Mouse (Mus musculus): ENCODE measurements around the gene Rnaseh2a. TPM values are rescaled to one million over a fixed set of nuclear protein-coding genes. Genes with fewer than 3 reads are reported as not detected.
A peak's percentile ranks its signal among the peaks of the same experiment; 100 is the strongest.

The Rnaseh2a gene
- polyA plus RNA-seq, 1 experiment from 2014 or later: 95.9 TPM

DNA sequence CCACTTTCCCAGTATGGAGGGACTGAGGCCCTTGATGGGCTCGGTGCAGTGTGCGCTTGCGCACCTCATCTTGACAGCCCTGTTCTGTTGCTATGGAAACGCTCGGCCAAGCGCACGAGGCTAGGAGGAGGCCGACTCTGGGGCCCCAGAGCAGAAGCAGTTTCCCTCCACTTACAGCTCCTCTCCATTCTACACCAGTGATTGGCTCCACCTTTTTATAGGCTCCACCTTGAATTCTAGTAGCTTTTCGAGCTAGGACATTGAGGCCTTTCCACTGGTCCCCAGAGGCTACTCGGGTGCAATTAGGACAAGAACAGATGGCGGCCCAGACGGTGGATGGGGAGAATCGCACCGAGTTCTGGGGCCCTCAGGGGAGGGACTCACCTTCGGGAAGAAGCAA, 34.7 kb downstream of the Rnaseh2a start:
- Histone ChIP-seq H3K27me3 (ENCODE audit: control insufficient read depth, insufficient read depth, low read length) (peaks cover 77% of the 10 kb centered on the region), H3K9me3 (replicated peaks; ENCODE audit: control insufficient read depth, low read length) (no peaks in the 10 kb centered on the region), H3K36me3 (ENCODE audit: control insufficient read depth, insufficient read depth, low read length) (no peaks in the 10 kb centered on the region), H3K4me3 (ENCODE audit: low read depth, low read length) (no peak overlapping the region), H3K9ac (ENCODE audit: low read depth, low read length) (no peak overlapping the region), H3K27ac (ENCODE audit: low read depth, low read length) (no peak overlapping the region), H3K4me2 (no peak overlapping the region), H3K4me1 (ENCODE audit: control insufficient read depth, insufficient read depth, low read length) (peaks cover 18% of the 10 kb centered on the region)
- WGBS (ENCODE audit: insufficient replicate concordance): 4% methylated on average over 15 of the region's 15 CpGs
- ATAC-seq (replicated peaks; ENCODE audit: insufficient number of reproducible peaks, low FRiP score, low TSS enrichment): no peak

DNA sequence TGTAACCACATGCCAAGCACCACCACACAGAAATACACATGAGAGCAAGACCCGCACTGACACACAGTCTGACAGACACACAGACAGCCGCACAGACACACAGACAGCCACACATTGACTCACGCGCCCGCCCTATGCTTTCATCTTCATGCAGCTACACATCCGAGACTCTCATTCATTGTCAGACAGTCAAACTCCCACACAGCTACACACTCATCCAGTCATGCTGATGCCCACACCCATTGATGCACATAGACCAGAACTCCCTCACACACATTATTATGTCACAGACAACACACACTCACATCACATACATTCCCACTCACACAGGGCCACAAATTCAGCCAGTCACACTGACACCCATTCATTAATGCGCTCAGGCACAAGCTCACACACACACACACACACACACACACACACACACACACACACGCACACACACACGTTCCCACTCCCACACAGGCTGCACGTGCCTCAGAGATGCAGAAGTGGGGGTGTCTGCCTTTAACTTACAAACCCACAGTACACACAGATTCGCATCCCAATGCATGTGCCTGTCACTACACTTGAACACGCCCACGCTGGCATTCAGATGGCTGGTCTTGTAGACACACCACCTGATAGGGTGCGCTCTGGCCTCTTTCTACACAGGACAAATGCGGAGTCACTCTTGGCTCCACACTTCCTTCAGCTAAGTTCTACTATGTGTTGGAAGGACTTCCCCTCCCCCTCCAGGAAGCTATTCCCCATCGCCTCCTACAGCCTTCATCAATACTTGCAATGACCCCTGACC, 35.6 kb downstream of the Rnaseh2a start:
- Histone ChIP-seq H3K9me3 (replicated peaks; ENCODE audit: control insufficient read depth, low read length) (no peaks in the 10 kb centered on the region), H3K27ac (ENCODE audit: low read depth, low read length) (no peak overlapping the region), H3K4me2 (no peak overlapping the region), H3K9ac (ENCODE audit: low read depth, low read length) (no peak overlapping the region), H3K4me3 (ENCODE audit: low read depth, low read length) (no peak overlapping the region), H3K27me3 (ENCODE audit: control insufficient read depth, insufficient read depth, low read length) (peaks cover 85% of the 10 kb centered on the region), H3K36me3 (ENCODE audit: control insufficient read depth, insufficient read depth, low read length) (no peaks in the 10 kb centered on the region), H3K4me1 (ENCODE audit: control insufficient read depth, insufficient read depth, low read length) (peaks cover 21% of the 10 kb centered on the region)
- no peak for ATAC-seq (replicated peaks; ENCODE audit: insufficient number of reproducible peaks, low FRiP score, low TSS enrichment)
- 76% methylated on average over 16 of the region's 16 CpGs for WGBS (ENCODE audit: insufficient replicate concordance)

DNA sequence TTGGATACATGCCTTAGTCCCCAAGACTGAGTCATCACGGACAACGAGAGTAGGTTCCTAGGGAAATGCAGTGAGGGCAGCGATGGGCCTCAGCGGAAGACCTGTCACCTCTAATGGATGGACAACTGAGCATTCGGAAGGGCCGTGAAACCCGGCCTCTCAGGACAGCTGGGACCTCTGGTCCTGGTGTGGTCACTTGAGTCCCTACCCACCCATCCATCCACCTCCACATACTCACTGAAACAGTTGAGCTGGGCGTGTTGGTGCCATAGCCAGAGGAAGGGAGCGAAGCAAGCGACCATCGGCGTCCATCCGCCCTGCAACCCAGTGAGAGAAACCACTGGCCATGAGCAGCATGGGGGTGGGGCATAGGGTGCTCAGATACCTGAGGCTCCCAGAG, 39.0 kb downstream of the Rnaseh2a start:
- Histone ChIP-seq H3K27ac (ENCODE audit: low read depth, low read length) (no peak overlapping the region), H3K9me3 (replicated peaks; ENCODE audit: control insufficient read depth, low read length) (no peaks in the 10 kb centered on the region), H3K27me3 (ENCODE audit: control insufficient read depth, insufficient read depth, low read length) (peaks cover 64% of the 10 kb centered on the region), H3K4me2 (no peak overlapping the region), H3K4me1 (ENCODE audit: control insufficient read depth, insufficient read depth, low read length) (peaks cover 12% of the 10 kb centered on the region), H3K9ac (ENCODE audit: low read depth, low read length) (no peak overlapping the region), H3K36me3 (ENCODE audit: control insufficient read depth, insufficient read depth, low read length) (no peaks in the 10 kb centered on the region), H3K4me3 (ENCODE audit: low read depth, low read length) (no peak overlapping the region)
- no peak for ATAC-seq (replicated peaks; ENCODE audit: insufficient number of reproducible peaks, low FRiP score, low TSS enrichment)
- WGBS (ENCODE audit: insufficient replicate concordance): 76% methylated on average over 13 of the region's 13 CpGs

DNA sequence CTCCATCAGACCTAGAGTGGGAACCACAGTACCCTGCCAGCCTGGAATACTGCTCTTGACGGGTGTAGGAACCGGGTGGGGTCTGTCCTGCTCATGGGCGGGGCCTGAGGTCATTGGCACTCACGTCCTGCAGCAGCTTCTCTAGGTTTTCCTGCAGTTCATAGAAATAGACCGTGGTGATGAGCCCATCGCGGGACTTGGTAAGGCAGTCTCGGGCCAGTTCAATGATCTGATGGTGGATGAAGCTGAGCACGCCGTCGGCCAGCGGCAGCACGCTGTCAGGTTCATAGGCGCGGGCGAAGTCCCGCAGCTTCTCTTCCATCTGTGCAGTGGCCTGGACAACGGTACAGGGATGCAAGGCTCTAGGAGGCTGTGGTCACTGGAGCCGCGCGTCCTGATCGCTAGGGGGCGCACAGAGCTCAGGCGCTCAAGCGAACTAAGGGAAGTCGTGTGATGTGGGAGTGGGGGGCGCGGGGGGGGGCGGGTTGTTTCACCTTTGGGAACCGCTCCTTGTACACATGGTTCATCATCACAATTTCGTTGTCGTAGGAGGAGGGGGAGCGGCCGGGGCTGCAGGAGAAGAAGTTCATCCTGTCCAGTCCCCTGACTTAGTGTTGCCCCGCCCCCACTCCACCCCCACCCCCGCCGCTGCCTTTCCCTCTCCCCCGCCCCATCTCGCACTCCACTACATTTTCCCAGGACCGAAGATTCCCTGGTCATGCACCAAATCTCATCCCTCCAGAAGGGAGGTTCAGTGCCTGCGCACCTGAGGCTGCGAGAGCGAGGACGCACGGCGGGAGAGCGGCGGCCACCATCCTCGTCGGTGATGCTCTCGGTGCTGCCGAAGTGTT, 40.9 kb downstream of the Rnaseh2a start:
- Histone ChIP-seq H3K27me3 (ENCODE audit: control insufficient read depth, insufficient read depth, low read length) (peaks cover 55% of the 10 kb centered on the region), H3K4me3 (ENCODE audit: low read depth, low read length) (peak overlapping the region; percentile 35), H3K36me3 (ENCODE audit: control insufficient read depth, insufficient read depth, low read length) (no peaks in the 10 kb centered on the region), H3K27ac (ENCODE audit: low read depth, low read length) (no peak overlapping the region), H3K4me2 (peak overlapping the region; percentile 63), H3K4me1 (ENCODE audit: control insufficient read depth, insufficient read depth, low read length) (peaks cover 4% of the 10 kb centered on the region; the same call in 1 of the 2 replicates), H3K9me3 (replicated peaks; ENCODE audit: control insufficient read depth, low read length) (no peaks in the 10 kb centered on the region), H3K9ac (ENCODE audit: low read depth, low read length) (no peak overlapping the region)
- 5% methylated on average over 52 of the region's 52 CpGs for WGBS (ENCODE audit: insufficient replicate concordance)
- no peak for ATAC-seq (replicated peaks; ENCODE audit: insufficient number of reproducible peaks, low FRiP score, low TSS enrichment)

DNA sequence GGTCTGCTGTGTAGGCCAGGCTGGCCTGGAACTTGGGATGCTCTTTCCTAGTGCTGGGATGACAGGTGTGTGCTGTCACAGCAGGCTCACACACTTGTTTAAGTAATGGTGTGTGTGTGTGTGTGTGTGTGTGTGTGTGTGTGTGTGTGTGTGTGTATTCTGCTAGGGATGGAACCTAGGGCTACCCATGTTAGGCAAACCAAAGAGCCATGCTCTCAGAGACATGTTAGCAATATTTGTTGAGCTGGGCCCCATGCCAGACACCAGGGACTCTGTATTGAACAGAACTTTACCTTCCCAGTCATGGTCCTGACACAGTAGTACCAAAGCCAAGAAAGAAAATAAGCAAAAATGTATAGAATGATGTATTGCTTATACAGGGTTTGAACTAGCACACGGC, 42.1 kb downstream of the Rnaseh2a start:
- peaks cover 54% of the 10 kb centered on the region for H3K27me3 ChIP-seq (ENCODE audit: control insufficient read depth, insufficient read depth, low read length)
- ATAC-seq (replicated peaks; ENCODE audit: insufficient number of reproducible peaks, low FRiP score, low TSS enrichment): no peak
- H3K27ac ChIP-seq (ENCODE audit: low read depth, low read length): no peak overlapping the region
- no peaks in the 10 kb centered on the region for H3K9me3 ChIP-seq (replicated peaks; ENCODE audit: control insufficient read depth, low read length)
- no peaks in the 10 kb centered on the region for H3K36me3 ChIP-seq (ENCODE audit: control insufficient read depth, insufficient read depth, low read length)
- no peak overlapping the region for H3K4me2 ChIP-seq
- no peak overlapping the region for H3K9ac ChIP-seq (ENCODE audit: low read depth, low read length)
- WGBS (ENCODE audit: insufficient replicate concordance): 62% methylated on average over 1 of the region's 1 CpGs
- H3K4me3 ChIP-seq (ENCODE audit: low read depth, low read length): no peak overlapping the region
- peaks cover 4% of the 10 kb centered on the region; the same call in 1 of the 2 replicates for H3K4me1 ChIP-seq (ENCODE audit: control insufficient read depth, insufficient read depth, low read length)

DNA sequence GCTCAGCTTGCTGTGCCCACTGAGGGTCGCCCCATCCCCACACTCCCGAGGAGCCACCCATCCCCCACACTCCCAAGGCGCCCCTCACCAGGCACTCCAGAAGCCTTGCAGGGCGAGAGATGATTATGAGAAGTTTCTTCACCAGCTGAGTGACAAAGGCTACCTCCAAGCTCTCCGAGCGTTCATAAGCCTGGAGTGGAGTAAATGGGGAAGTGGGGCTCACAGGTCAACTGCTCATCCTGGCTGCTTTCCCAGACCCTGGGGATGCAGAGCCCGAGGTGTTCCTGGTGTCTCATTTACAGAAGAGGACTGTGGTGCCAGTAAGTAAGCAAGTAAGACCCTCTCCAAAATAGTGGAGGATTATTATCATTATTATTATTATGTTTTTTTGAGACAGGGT, 44.0 kb downstream of the Rnaseh2a start:
- 70% methylated on average over 7 of the region's 7 CpGs for WGBS (ENCODE audit: insufficient replicate concordance)
- Histone ChIP-seq H3K4me1 (ENCODE audit: control insufficient read depth, insufficient read depth, low read length) (peaks cover 4% of the 10 kb centered on the region; the same call in 1 of the 2 replicates), H3K9ac (ENCODE audit: low read depth, low read length) (no peak overlapping the region), H3K4me3 (ENCODE audit: low read depth, low read length) (no peak overlapping the region), H3K4me2 (no peak overlapping the region), H3K36me3 (ENCODE audit: control insufficient read depth, insufficient read depth, low read length) (no peaks in the 10 kb centered on the region), H3K27me3 (ENCODE audit: control insufficient read depth, insufficient read depth, low read length) (peaks cover 45% of the 10 kb centered on the region), H3K9me3 (replicated peaks; ENCODE audit: control insufficient read depth, low read length) (no peaks in the 10 kb centered on the region), H3K27ac (ENCODE audit: low read depth, low read length) (no peak overlapping the region)
- no peak for ATAC-seq (replicated peaks; ENCODE audit: insufficient number of reproducible peaks, low FRiP score, low TSS enrichment)

DNA sequence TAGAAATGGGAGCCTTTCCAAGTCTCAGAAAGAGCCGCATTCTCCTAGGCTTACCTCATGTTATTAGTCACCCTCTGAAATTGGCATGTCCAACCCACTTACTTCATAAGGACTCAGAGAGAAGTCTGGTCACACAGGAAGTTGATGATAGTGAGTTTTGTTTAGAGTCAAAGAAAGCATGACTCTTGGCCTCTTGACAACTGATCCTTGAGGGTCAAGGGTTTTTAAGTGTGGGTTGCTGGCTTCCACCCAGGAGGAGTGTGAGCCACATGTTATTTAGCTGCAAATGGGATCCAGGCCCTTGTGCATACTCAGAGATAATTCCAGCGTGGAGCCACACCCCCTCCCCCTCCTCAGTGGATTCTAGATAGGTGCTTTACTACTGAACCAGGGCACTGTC, 48.0 kb downstream of the Rnaseh2a start:
- H3K27ac ChIP-seq (ENCODE audit: low read depth, low read length): no peak overlapping the region
- no peaks in the 10 kb centered on the region for H3K36me3 ChIP-seq (ENCODE audit: control insufficient read depth, insufficient read depth, low read length)
- no peak overlapping the region for H3K9ac ChIP-seq (ENCODE audit: low read depth, low read length)
- 58% methylated on average over 2 of the region's 2 CpGs for WGBS (ENCODE audit: insufficient replicate concordance)
- no peak overlapping the region for H3K4me2 ChIP-seq
- ATAC-seq (replicated peaks; ENCODE audit: insufficient number of reproducible peaks, low FRiP score, low TSS enrichment): no peak
- H3K9me3 ChIP-seq (replicated peaks; ENCODE audit: control insufficient read depth, low read length): no peaks in the 10 kb centered on the region
- no peak overlapping the region for H3K4me3 ChIP-seq (ENCODE audit: low read depth, low read length)
- H3K4me1 ChIP-seq (ENCODE audit: control insufficient read depth, insufficient read depth, low read length): no peaks in the 10 kb centered on the region
- peaks cover 47% of the 10 kb centered on the region for H3K27me3 ChIP-seq (ENCODE audit: control insufficient read depth, insufficient read depth, low read length)

DNA sequence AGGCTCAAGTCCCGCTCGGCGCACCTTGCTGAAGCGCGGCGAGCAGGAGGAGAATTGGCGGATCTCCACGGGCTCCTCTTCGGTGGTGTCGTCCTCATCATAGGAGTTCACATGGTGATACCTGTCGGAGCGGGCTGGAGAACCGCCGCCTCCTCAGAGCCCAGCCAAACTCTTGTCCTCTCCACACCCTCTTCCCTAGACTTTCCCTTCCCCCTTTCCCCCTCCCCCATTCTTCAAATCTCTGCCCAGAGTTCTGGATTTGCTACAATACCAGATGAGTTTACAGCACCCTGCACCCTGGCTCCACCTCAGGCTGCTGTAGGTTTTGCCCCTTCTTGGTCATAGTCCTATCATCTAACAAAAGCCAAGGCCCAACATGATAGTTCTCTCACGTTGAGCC, 50.9 kb downstream of the Rnaseh2a start:
- 81% methylated on average over 15 of the region's 15 CpGs for WGBS (ENCODE audit: insufficient replicate concordance)
- no peaks in the 10 kb centered on the region for H3K4me1 ChIP-seq (ENCODE audit: control insufficient read depth, insufficient read depth, low read length)
- peaks cover 59% of the 10 kb centered on the region for H3K27me3 ChIP-seq (ENCODE audit: control insufficient read depth, insufficient read depth, low read length)
- no peak overlapping the region for H3K4me3 ChIP-seq (ENCODE audit: low read depth, low read length)
- no peak overlapping the region for H3K4me2 ChIP-seq
- H3K9ac ChIP-seq (ENCODE audit: low read depth, low read length): no peak overlapping the region
- H3K27ac ChIP-seq (ENCODE audit: low read depth, low read length): no peak overlapping the region
- ATAC-seq (replicated peaks; ENCODE audit: insufficient number of reproducible peaks, low FRiP score, low TSS enrichment): no peak
- no peaks in the 10 kb centered on the region for H3K36me3 ChIP-seq (ENCODE audit: control insufficient read depth, insufficient read depth, low read length)
- no peaks in the 10 kb centered on the region for H3K9me3 ChIP-seq (replicated peaks; ENCODE audit: control insufficient read depth, low read length)
